Mouse (Mus musculus): ENCODE measurements at regions not wholly inside any gene's neighbourhood (a gene's known extent, or its start where the extent isn't known, plus 50 kb on each side); places are given as distances from the start of the nearest gene placed in this dataset.

GRCm38 (mm10) chr13:82849037-82849436 is 654.8 kb upstream of the Mef2c start:
- DNase-seq (ENCODE audit: low read depth, low spot score), result peak; percentile 40

GRCm38 (mm10) chr13:82869869-82870268 is 634.0 kb upstream of the Mef2c start:
- DNase-seq (ENCODE audit: low read depth, low spot score), result no peak

- DNase-seq (ENCODE audit: low read depth, low spot score), result no peak
Observed at GRCm38 (mm10) chr13:82874091-82874490, 629.7 kb upstream of the Mef2c start.

GRCm38 (mm10) chr13:82883368-82883767 is 620.5 kb upstream of the Mef2c start:
- DNase-seq (ENCODE audit: low read depth, low spot score), result no peak

- no peak for DNase-seq (ENCODE audit: low read depth, low spot score)
Observed at GRCm38 (mm10) chr13:82888755-82889154, 615.1 kb upstream of the Mef2c start.

- DNase-seq (ENCODE audit: low read depth, low spot score), result peak; percentile 10
Observed at GRCm38 (mm10) chr13:82892731-82893130, 611.1 kb upstream of the Mef2c start.

- no peak for DNase-seq (ENCODE audit: low read depth, low spot score)
Observed at GRCm38 (mm10) chr13:82899686-82900085, 604.1 kb upstream of the Mef2c start.

GRCm38 (mm10) chr13:82902160-82902559 is 601.7 kb upstream of the Mef2c start:
- DNase-seq (ENCODE audit: low read depth, low spot score), result no peak

GRCm38 (mm10) chr13:82903637-82904036 is 600.2 kb upstream of the Mef2c start:
- DNase-seq (ENCODE audit: low read depth, low spot score), result no peak

GRCm38 (mm10) chr13:82907689-82908088 is 596.1 kb upstream of the Mef2c start:
- DNase-seq (ENCODE audit: low read depth, low spot score), result no peak

GRCm38 (mm10) chr13:82909151-82909550 is 594.7 kb upstream of the Mef2c start:
- DNase-seq (ENCODE audit: low read depth, low spot score), result no peak

- no peak for DNase-seq (ENCODE audit: low read depth, low spot score)
Observed at GRCm38 (mm10) chr13:82912859-82913258, 591.0 kb upstream of the Mef2c start.

- DNase-seq (ENCODE audit: low read depth, low spot score), result no peak
Observed at GRCm38 (mm10) chr13:82915194-82915593, 588.6 kb upstream of the Mef2c start.

GRCm38 (mm10) chr13:82930010-82930409 is 573.8 kb upstream of the Mef2c start:
- DNase-seq (ENCODE audit: low read depth, low spot score), result no peak

- DNase-seq (ENCODE audit: low read depth, low spot score), result no peak
Observed at GRCm38 (mm10) chr13:82937856-82938255, 566.0 kb upstream of the Mef2c start.

GRCm38 (mm10) chr13:82942691-82943341 is 561.0 kb upstream of the Mef2c start:
- DNase-seq (ENCODE audit: low read depth, low spot score), result peak; percentile 16

- no peak for DNase-seq (ENCODE audit: low read depth, low spot score)
Observed at GRCm38 (mm10) chr13:82946931-82947330, 556.9 kb upstream of the Mef2c start.

- peak; percentile 38 for DNase-seq (ENCODE audit: low read depth, low spot score)
Observed at GRCm38 (mm10) chr13:82949541-82949940, 554.3 kb upstream of the Mef2c start.

GRCm38 (mm10) chr13:82962333-82962732 is 541.5 kb upstream of the Mef2c start:
- peak; percentile 6 for DNase-seq (ENCODE audit: low read depth, low spot score)

GRCm38 (mm10) chr13:82971722-82972121 is 532.1 kb upstream of the Mef2c start:
- no peak for DNase-seq (ENCODE audit: low read depth, low spot score)

GRCm38 (mm10) chr13:82974210-82974811 is 529.5 kb upstream of the Mef2c start:
- no peak for DNase-seq (ENCODE audit: low read depth, low spot score)

- DNase-seq (ENCODE audit: low read depth, low spot score), result no peak
Observed at GRCm38 (mm10) chr13:83001118-83001517, 502.7 kb upstream of the Mef2c start.

- DNase-seq (ENCODE audit: low read depth, low spot score), result no peak
Observed at GRCm38 (mm10) chr13:83016686-83017085, 487.1 kb upstream of the Mef2c start.
